Mouse (Mus musculus) spleen, postnatal 10 days (tissue): ENCODE measurements around the gene Pcgf6.
A peak's percentile ranks its signal among the peaks of the same experiment; 100 is the strongest.
"Not testable (repeated sequence)": the region's sequence is repeated elsewhere in the genome, so short reads cannot be mapped to it uniquely, and the experiment has no call there.

ENCODE experiments used
- DNase-seq, 2 experiments: peaks; one replicate each; pipeline ENCODE4 v3.0.0; 2021 to 2022; ENCODE audit warnings: low spot score in 2 of 2

Gene Pcgf6

DNA sequence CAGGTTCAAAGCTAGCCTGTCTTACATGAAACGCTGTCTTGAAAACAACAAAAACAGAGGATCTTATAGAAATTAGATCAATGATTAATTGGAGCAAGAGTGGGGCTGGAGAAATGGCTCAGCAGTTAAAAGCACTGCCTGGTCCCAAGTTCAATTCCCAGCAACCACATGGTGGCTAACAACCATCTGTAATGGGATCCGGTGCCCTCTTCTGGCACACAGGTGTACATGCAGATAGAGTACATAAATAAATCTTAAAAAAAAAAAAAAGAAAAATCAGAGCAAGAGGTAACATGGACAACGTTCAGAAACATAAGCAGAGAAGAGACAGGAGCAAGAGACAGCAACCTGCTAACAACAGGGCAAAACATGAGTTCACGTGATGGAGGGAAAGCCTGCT is 24.2 kb downstream of the Pcgf6 start:
- DNase-seq: no peak

DNA sequence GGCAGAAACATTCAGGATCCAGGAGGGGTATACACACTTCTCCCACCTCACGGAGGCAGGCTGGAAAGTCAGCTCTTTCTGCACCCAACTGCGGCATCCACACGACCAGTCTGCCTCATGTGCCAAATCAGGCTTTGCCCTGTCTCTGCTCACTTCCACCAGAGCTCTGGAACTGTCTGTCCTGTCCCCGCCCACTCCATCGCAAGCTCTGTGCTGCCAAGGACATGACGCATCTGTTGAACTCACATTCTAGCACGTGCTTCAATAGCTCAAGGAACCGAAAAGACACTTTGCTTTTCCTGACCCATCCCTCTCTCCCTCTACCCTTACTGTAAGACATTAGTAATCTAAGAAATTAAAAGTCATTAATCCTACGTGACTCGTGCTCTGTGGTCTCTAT is 25.8 kb downstream of the Pcgf6 start:
- DNase-seq: no peak

DNA sequence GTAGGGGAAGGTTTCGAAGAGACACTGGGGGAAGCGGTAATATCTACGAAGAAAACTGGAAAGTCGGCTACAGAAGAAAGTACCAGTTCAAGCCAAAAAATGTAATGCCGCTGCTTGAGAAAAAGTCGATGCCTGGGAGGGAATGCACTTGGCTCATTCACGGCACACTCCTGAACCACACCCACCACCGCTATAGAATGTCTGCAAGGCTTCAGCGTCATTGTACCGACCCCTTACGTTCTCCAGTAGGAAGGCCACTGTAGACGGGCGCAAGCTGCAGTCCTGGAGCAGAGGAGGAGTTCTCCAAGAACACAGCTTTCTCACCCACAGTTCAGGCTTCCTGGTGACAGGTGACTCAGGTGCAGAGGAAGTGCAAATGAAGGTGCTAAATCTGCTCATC is 27.2 kb downstream of the Pcgf6 start:
- no peak for DNase-seq

DNA sequence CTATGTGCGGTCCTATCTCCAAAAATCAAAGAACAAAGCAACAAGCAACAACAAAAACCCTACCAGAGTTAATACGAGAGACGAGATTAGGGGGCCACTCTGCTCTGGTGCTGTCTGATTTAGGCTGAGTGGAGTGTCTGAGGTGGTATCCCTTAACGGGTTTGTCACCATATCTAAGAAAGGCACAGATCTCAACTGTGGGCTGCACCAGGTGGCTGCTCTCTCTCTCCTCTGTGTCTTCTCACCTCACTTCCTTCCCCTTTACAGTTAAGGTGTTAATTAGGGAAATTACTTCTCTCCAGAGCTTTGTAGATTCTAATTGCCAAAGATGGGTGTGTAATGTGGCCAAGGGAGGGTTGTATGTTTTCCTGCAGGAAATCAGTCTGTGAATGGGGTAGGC is 28.0 kb downstream of the Pcgf6 start:
- DNase-seq: no peak

DNA sequence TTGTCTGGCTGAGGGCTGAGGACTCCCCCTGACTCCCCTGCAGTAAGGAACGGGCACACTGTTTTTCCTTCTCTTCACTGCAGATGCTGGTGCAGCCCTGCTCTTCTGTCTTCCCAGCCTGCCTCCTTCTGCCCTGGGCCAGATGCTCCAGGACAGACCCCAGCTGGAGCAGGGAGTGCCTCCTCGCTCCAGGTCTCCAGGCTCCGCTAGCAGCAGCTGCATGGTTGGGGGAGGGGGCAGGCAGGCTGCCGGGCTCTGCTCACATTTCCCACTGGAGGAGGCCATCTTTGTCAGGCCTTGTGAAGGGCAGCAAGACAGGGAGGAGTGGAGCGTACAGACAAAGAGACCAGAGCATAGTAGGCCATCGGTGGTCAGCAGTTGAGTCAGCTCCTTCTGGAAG is 31.4 kb downstream of the Pcgf6 start:
- DNase-seq: no peak

DNA sequence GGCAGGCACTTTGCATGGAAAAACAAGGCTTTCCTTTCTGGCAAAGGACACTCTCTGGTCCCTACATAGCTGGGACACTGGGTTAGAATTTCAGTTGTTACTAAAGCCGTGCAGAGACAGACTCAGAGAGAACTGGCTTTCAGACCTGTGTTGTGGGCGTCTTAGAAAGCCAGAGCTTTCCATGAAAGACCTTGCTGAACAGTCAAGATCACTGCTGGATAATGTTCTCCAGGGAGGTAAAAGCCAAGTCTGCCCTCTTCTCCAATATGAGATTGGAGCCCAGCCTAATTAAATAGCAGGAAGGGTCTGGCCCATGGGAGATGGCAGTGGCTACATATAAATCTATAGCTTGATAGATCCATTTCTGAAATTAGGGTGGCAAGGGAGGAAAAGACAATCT is 32.4 kb downstream of the Pcgf6 start:
- no peak for DNase-seq

DNA sequence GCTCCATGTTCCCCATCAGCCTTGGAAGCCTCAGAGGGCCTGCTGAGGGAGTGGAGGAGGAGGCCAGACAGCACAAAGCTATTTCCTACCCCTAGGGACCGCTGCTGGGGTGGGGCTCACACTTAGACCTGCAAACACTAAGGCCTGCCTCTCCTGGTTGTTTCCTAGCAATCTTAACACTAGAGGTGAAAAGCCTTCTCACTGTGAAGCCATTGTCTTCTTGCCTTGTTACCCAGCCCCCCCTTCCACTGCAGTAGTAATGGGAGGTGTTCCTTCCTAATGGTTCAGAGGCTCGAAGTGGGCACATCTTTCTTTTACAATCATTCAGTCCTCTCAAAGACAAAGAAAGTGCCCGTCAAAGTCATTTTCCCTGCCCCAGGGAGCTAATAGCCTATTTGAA is 32.9 kb downstream of the Pcgf6 start:
- DNase-seq: no peak

DNA sequence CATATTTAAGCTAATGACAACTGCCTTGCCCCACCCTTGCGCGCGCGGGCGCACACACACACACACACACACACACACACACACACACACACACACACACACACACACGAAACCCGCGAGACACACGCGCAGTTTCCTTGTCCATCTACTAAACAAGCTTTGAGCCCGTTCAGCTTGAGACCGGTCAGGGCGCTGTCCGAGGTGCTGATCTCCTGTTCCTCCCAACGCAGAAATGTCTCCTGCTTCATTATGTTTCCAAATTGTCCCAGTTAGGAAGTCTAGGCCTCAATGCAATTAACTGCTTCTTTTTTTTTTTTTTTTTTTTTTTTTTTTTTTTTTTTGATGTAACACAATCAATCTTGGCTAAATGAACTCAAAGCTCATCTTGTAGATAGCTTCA is 34.2 kb downstream of the Pcgf6 start:
- peak; percentile 45 to 86 for DNase-seq

DNA sequence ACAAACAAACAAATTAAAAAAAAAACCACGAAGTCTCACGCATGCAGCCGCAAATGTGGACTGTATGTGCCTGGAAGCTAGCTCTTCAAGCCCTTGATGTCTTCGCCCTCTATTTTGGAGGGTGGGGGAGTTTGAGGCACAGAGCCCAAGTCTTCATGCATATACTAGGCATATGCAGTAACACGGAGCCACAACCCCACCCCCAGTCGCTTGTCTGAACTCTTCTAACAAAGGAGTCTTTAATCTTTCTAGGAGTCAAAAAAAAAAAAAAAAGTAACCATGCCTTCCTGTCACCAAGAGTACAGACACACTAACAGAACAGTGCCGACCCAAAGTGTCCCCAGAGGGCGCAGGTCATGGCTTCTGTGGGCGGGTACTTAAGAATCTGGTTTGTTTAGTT is 34.7 kb downstream of the Pcgf6 start:
- no peak for DNase-seq

DNA sequence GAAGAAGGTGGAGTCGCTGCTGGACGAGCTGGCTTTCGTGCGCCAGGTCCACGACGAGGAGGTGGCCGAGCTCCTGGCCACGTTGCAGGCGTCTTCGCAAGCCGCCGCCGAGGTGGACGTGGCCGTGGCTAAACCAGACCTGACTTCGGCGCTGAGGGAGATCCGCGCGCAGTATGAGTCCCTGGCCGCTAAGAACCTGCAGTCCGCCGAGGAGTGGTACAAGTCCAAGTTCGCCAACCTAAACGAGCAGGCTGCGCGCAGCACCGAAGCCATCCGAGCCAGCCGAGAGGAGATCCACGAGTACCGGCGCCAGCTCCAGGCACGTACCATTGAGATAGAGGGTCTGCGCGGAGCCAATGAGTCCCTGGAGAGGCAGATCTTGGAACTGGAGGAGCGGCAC is 35.3 kb downstream of the Pcgf6 start:
- DNase-seq: no peak

DNA sequence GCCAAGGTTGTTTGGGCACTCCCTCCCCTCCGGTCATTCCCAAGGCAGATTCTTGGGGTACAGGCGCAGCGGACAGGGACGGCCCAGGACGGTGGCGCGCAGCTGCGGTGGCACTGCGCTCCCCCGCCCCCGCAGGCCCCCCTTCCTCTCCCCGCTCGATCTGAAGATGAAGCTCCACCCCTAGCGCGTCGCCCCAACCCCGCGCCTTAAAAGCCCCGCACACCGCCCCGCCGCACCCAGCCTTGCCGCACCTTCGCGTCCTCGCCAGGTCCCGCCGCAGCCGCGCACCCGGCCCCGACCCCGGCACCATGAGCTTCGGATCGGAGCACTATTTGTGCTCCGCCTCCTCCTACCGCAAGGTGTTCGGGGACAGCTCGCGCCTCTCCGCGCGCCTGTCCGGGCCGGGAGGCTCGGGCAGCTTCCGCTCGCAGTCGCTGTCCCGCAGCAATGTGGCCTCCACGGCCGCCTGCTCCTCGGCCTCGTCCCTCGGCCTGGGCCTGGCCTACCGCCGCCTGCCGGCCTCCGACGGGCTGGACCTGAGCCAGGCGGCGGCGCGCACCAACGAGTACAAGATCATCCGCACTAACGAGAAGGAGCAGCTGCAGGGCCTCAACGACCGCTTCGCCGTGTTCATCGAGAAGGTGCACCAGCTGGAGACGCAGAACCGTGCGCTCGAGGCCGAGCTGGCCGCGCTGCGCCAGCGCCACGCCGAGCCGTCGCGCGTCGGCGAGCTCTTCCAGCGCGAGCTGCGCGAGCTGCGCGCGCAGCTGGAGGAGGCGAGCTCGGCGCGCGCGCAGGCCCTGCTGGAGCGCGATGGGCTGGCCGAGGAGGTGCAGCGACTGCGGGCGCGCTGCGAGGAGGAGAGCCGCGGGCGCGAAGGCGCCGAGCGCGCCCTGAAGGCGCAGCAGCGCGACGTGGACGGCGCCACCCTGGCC is 36.0 kb downstream of the Pcgf6 start, which contains the start of the genes Ina and Nt5c2:
Ina (plus strand) TSS at position 252 of the 935 bp plus-strand sequence.
Nt5c2 (minus strand) TSS at position 707 of the 935 bp plus-strand sequence.
- peak; percentile 17 to 23 for DNase-seq

DNA sequence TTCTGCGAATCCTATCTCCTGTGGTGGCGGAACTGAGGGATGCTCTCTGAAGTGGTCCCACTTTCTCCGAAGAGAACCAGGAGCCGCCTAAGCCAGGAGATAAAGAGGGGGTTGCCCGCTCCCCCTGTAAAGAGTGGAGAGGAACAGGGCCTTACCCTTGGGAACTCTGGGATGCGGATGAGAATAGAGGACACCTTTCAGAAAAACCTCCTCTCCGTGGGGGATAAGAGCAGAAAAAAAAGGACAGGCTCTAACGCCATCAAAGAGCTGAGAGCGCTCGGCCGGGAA is 36.6 kb downstream of the Pcgf6 start:
- no peak for DNase-seq

DNA sequence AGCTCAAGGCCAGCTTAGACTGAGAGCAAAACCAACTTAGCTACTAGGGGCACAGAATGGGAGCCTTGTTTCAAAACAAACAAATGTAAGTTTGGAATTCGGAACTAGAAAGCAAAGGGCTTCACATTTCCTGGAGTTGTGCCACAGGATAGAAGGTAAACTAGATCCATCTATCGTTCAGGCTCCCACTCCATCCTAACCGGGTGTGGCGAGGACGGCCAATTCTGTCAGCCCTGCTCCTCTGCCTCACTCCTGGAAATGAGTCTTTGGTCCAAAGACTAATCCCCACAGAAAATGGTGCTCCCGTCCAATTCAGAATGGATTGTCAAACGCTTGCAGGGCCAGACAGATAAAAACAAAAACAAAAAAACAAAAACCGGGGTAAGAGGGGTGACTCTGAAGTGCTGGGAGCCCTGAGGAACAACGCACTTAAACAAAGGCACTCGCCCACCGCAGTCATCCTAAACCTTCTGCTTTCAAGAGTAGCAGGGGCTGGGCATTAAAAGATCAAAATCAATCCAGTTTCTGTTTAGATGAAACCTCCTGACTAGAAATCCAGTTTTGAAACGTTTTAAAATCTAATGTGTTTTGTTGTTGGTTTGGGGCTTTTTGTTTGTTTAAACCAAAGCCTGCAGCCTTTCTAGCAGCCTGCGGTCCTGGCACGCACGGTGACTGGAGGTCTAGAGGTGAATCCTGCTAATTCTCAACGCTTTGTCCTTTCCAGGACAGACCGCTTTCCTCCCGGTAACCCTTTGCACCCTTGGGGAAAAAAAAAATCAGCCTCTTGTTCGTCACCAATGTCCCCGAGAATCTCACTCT is 37.2 kb downstream of the Pcgf6 start:
- no peak for DNase-seq

DNA sequence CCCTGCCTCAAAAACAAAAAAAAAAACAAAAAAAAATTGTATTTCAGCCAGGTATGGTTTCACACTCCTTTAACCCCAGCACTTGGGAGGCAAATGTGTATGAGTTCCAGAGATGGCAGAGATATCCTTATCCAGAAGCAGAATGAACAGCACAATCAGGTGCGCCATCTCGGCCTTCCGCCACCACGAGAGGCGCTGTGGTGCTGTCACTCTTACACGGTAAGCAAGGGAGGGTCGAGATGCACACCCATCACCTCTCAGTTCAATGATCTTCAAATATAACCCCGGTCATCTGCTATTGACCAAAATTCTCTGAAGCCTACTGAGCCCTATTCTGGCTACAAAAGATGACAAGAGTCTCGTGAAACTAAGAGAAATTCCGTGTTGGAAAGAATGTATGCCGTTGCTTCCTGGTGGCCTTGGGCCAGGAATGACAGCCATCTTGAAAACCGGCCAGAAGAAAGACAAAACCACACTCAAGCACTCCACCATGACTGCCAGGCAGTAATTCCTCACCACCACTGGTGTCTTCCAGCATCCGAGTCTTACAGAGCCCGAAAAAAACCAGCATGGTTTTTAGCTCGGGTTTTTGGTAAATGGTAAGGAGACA is 38.1 kb downstream of the Pcgf6 start:
- DNase-seq: no peak

DNA sequence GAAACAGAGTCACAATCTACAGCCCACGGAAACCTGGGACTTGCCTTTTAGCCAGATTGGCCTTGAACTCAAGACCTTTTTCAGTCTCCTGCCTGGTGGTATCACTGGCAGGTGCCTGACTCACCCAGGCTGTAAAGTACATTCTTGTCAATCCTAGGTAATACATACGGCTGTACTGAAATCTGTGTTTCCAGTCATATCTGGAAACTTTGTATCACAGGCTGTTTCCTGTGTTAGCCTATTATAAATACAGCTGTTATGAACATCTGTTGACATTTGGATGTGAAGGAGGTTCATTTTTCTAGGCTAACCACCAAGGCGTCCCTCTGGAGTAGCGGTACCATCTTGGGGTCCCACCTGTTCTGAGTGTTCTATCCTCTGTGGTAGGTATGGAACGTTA is 40.8 kb downstream of the Pcgf6 start:
- no peak for DNase-seq

DNA sequence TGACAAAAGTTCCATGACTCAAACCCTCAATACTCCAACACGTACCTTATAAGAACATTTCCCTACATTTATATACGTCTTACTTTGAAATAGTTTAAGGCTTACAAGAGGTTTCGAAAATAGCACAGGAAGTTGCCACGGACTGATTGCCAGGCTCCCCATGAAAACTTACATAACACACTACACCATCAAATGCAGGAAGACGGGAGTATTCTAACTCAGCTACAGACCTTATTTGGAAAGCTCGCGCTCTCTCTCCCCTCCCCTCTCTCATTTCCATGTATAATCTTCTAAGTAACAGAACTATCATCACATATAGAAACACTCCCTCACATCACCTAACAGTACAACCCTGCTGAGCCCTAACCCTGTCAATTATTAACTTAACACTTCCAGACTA is 41.3 kb downstream of the Pcgf6 start:
- DNase-seq: no peak

DNA sequence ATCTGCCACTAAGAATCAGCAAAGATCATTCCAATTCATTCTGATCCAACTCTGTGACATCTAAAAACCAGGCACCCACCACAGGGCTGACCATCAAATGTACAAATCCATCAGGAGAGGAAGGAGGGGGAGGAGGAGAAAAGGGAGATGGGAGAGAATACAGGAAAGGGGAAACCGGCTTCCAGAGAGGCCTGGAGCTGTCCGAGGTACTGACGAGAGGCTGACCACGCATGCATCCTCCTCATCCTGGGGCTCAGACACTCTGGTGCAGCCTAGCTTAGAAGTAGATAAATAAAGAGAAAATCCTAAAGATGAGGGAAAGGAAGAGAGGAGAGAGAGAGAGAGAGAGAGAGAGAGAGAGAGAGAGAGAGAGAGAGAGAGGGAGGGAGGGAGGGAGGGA is 44.4 kb downstream of the Pcgf6 start:
- DNase-seq: peak in 1 of 2 experiments; percentile 66

DNA sequence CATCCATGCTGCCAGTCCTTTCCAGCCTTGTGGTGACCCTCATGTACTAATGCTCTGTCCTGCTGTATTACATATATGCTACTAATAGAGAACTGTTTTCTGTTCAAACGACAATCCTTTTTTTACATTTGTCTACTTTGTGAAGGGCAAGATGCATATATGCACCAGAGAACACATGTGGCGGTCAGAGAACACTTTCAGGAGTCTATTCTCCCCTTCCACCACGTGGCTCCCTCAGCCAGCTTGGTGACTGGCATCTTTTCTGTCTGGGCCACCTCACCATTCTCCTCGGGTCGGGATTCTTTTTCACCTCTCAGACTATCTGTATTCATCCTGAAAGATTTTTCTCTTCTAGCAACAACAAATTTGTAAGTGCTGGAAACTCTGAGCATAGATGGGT is 44.8 kb downstream of the Pcgf6 start:
- DNase-seq: no peak

DNA sequence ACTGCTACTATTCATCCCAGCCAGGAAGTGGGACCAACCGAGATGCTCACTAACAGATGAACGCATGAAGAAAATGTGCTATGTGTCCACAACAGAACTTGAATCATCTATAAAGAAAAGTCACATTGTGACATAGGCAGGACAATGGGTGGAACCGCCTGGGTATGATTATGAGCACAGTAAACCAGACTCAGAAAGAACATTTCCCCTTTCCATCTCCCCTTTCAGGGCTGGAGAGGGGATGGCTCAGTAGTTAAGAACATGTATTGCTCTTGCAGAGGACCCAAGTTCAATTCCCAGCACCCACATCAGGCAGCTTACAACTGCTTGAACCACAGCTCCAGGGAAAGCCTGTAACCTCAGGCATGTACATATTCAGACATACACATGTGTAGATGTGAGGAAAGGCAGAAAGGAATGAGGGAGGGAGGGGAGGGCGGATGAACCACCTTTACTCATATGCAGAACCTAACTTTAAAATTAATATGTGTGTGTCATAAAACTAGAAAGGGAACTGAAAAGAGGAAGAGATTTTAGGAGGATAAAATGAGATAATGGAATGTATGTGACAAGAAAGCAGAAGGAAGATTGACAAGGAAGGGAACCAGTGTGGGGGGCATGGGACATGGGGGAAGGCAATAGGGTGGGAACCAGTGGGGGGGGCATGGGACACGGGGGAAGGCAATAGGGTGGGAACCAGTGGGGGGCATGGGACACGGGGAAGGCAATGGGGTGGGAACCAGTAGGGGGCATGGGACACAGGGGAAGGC is 46.8 kb downstream of the Pcgf6 start:
- DNase-seq: no peak

DNA sequence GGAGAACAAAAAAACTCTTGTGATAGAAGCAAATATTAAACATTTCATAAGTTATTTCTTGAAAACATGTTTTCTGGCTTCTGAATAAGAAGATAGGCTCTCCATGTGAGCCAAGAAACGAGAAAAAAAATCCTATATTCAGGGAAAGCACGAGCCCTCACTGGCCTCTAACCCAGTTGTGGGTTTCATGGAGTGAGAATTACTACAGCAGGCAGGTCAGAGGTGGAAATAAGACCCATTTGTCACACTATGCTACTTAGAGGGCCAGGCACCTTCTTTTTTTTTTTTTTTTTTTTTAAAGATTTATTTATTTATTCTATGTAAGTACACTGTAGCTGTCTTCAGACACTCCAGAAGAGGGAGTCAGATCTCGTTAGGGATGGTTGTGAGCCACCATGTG is 50.3 kb downstream of the Pcgf6 start:
- not testable (repeated sequence) for DNase-seq

DNA sequence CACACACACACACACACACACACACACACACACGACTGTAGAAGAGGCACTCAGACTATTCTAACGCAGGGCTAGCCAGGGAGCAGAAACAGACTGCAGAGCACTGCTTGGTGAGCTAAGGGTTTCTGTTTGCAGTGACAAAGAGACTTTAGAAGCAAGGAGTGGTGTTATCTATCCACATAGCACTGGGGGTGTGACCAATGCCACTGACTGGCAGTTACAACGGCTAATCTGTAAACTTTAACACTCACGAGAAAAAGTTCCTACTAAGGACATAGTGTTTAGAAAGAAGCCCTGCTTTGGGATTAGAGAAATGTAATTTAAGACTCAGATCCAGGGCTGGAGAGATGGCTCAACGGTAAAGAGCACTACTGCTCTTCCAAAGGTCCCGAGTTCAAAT is 51.0 kb downstream of the Pcgf6 start:
- no peak for DNase-seq

DNA sequence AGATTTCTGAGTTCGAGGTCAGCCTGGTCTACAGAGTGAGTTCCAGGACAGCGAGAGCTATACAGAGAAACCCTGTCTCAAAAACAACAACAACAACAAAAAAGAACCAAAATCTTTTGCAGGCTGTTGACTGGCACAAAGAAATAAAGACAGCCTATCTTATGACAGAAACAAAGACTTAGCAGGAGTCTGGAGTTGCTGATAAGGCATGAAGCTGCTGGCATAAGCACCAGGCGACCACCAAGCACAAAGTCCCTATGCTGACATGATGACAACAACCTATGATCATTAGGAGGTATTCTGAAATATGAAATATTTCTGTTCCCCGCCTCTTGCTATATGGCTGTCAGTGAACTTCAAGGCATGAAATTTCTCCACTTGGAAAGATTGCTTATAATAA is 51.8 kb downstream of the Pcgf6 start:
- no peak for DNase-seq
